In the genomic region with DNA sequence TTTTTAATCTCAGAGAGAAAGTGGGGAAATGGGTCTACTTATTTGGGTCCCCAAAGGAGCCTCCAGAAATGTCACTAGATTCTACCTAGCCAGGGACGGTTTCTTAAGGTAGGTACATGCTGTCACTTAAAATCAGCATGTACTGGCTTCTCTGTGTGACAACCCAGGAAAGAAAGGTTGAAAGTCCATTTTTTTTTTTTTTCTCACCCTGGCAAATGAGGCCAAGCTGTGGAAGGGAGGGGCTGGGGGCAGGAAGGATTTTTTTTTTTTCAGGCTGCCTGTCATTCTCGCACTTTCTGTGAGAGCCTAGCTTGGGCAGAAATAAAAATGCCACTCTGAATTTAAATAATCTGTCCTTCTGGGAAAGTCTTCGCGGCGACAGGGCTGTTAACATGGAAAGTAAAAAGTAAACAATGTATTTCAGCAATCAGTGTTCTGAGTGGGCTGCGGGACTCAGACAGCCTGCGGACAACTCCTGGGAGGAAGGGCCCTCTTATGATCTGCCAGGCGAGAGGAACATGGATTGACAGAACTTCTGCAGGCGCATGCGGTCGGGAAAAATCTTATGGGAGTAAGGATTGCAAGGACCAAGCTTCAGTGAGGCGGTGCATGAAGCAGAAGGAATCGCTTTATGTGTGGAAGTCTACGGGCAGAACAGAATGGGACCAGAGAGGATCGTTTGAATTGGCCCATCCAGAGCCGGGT, we compare ENCODE assay signal across 8 mouse cellular contexts.
DNase-seq lines count a peak whose midpoint lies in the region; ATAC-seq and TF ChIP-seq lines count a peak whose summit lies in the region.

No protein-coding gene starts in this region.

- no peaks in the 10 kb centered on the region for H3K36me3 ChIP-seq in liver, adult 2 months (ENCODE audit: control insufficient read depth, insufficient read depth, low read length)
- peaks cover 4% of the 10 kb centered on the region for H3K36me3 ChIP-seq in forebrain, embryonic 10.5 days (replicated peaks)
- H3K36me3 ChIP-seq in kidney, embryonic 14.5 days (ENCODE audit: control insufficient read depth, insufficient read depth, low read length): no peaks in the 10 kb centered on the region
- no peaks in the 10 kb centered on the region for H3K36me3 ChIP-seq in myocyte (ENCODE audit: control insufficient read depth, insufficient read depth)

- H3K27ac ChIP-seq in liver, adult 2 months (replicated peaks; ENCODE audit: insufficient read depth, low read depth, low read length): no peak overlapping the region
- H3K27ac ChIP-seq in forebrain, embryonic 10.5 days: peak overlapping the region; percentile 75
- no peak overlapping the region for H3K27ac ChIP-seq in kidney, embryonic 14.5 days (ENCODE audit: low read depth, low read length)

- no peaks in the 10 kb centered on the region for H3K4me1 ChIP-seq in liver, adult 2 months (ENCODE audit: control insufficient read depth, insufficient read depth, low read length)
- peaks cover 70% of the 10 kb centered on the region for H3K4me1 ChIP-seq in forebrain, embryonic 10.5 days
- H3K4me1 ChIP-seq in kidney, embryonic 14.5 days (ENCODE audit: control insufficient read depth, insufficient read depth, low read length): peaks cover 3% of the 10 kb centered on the region; the same call in 1 of the 2 replicates

- DNase-seq in liver, adult 2 months (ENCODE audit: extremely low read depth, low read depth, low spot score): peak; percentile 69
- DNase-seq in liver: no peak
- no peak for DNase-seq in forebrain, embryonic 10.5 days (ENCODE audit: extremely low spot score, low spot score)
- no peak for DNase-seq in cerebellum, postnatal 36 days
- no peak for DNase-seq in layer of hippocampus, adult 8-10 months (ENCODE audit: low spot score in 2 of 2)
- DNase-seq in T-cell, adult 2 months (ENCODE audit: low spot score): no peak

- no peaks in the 10 kb centered on the region for H3K9me3 ChIP-seq in forebrain, embryonic 10.5 days
- H3K9me3 ChIP-seq in kidney, embryonic 14.5 days (ENCODE audit: control insufficient read depth, low read length): no peaks in the 10 kb centered on the region

- TF ChIP-seq POLR2A in liver, adult 2 months (IDR thresholded peaks at IDR 0.05; ENCODE audit: extremely low read depth, insufficient read depth, low read length): no peak
- no peak for TF ChIP-seq POLR2A in myocyte (IDR thresholded peaks at IDR 0.05; ENCODE audit: insufficient read length, low read depth)

- H3K4me2 ChIP-seq in kidney, embryonic 14.5 days (replicated peaks; ENCODE audit: low read depth, low read length): peak overlapping the region; percentile 44
- H3K4me2 ChIP-seq in myocyte (ENCODE audit: low read depth): peak overlapping the region; percentile 76

- ATAC-seq in kidney, embryonic 14.5 days (ENCODE audit: low FRiP score, low TSS enrichment): no peak; the same call in 1 of the 2 replicates

- no peak for TF ChIP-seq CTCF in liver, adult 2 months (IDR thresholded peaks at IDR 0.05; ENCODE audit: low read depth, low read length)

- no peaks in the 10 kb centered on the region for H3K79me2 ChIP-seq in liver, adult 2 months (ENCODE audit: control insufficient read depth, insufficient read depth, low read length)
- no peaks in the 10 kb centered on the region for H3K79me2 ChIP-seq in myocyte (ENCODE audit: control insufficient read depth, insufficient read depth)

- no peaks in the 10 kb centered on the region for H3K27me3 ChIP-seq in liver, adult 2 months (ENCODE audit: control insufficient read depth, insufficient read depth, low read length)
- H3K27me3 ChIP-seq in forebrain, embryonic 10.5 days (ENCODE audit: poor library complexity, severe bottlenecking): peaks cover 48% of the 10 kb centered on the region
- no peaks in the 10 kb centered on the region; the same call in 1 of the 2 replicates for H3K27me3 ChIP-seq in kidney, embryonic 14.5 days (ENCODE audit: control insufficient read depth, insufficient read depth, low read length)
- no peaks in the 10 kb centered on the region for H3K27me3 ChIP-seq in myocyte (ENCODE audit: control insufficient read depth, insufficient read depth, insufficient read length)

- H3ac ChIP-seq in myocyte (ENCODE audit: control insufficient read depth, insufficient read length): no peak overlapping the region

- peak overlapping the region; percentile 60 for H3K9ac ChIP-seq in liver, adult 2 months (ENCODE audit: low read depth, low read length)
- peak overlapping the region; percentile 5; the same call in 1 of the 2 replicates for H3K9ac ChIP-seq in kidney, embryonic 14.5 days (ENCODE audit: low read depth, low read length)

- WGBS in liver, adult 2 months: 9% methylated on average over 16 of the region's 16 CpGs
- 24% methylated on average over 16 of the region's 16 CpGs for WGBS in forebrain, embryonic 10.5 days
- 12% methylated on average over 16 of the region's 16 CpGs for WGBS in kidney, embryonic 14.5 days

- peak overlapping the region; percentile 7 for H3K4me3 ChIP-seq in liver, adult 2 months (ENCODE audit: insufficient read depth, low read depth, low read length)
- H3K4me3 ChIP-seq in forebrain, embryonic 10.5 days: peak overlapping the region; percentile 42
- peak overlapping the region; percentile 32 for H3K4me3 ChIP-seq in kidney, embryonic 14.5 days (ENCODE audit: low read length)
- H3K4me3 ChIP-seq in myocyte: peak overlapping the region; percentile 11

TF ChIP-seq in myocyte, 11 proteins besides CTCF, POLR2A, EP300 and RAD21:
- TF ChIP-seq E2F4 (IDR thresholded peaks at IDR 0.05; ENCODE audit: insufficient read depth) (no peak), MAX (IDR thresholded peaks at IDR 0.05; ENCODE audit: low read depth) (no peak), MYOD1 (IDR thresholded peaks at IDR 0.05; ENCODE audit: control insufficient read depth in 1 of 3, insufficient read length in 2 of 3, low read depth in 2 of 3) (no peak), USF1 (IDR thresholded peaks at IDR 0.05; ENCODE audit: low read depth) (no peak), TCF3 (IDR thresholded peaks at IDR 0.05; ENCODE audit: insufficient read length, low read depth) (no peak), SRF (IDR thresholded peaks at IDR 0.05; ENCODE audit: control insufficient read depth, insufficient read length, low read depth) (no peak), POLR2AphosphoS2 (IDR thresholded peaks at IDR 0.05; ENCODE audit: insufficient read length, low read depth) (no peak), MYOG (IDR thresholded peaks at IDR 0.05; ENCODE audit: control insufficient read depth in 1 of 3, insufficient read depth in 1 of 3, insufficient read length in 2 of 3, low read depth in 2 of 3) (no peak), CEBPB (IDR thresholded peaks at IDR 0.05; ENCODE audit: insufficient read depth, poor library complexity, severe bottlenecking) (no peak), REST (IDR thresholded peaks at IDR 0.05; ENCODE audit: insufficient read depth, insufficient read length) (no peak), TCF12 (IDR thresholded peaks at IDR 0.05; ENCODE audit: insufficient read depth, poor library complexity, severe bottlenecking) (no peak)
